Mouse (Mus musculus): ENCODE measurements around the gene 1810013L24Rik. TPM values are rescaled to one million over a fixed set of nuclear protein-coding genes. Genes with fewer than 3 reads are reported as not detected.
A peak's percentile ranks its signal among the peaks of the same experiment; 100 is the strongest.

1810013L24Rik gene
- polyA plus RNA-seq, 1 experiment from 2014 or later: 23.1 TPM

GRCm38 (mm10) chr16:8794952-8795351 lies 34.9 kb upstream of the 1810013L24Rik start:
- ATAC-seq (replicated peaks; ENCODE audit: low FRiP score) (no peak), DNase-seq (ENCODE audit: low spot score) (no peak)
- Histone ChIP-seq H3K36me3 (ENCODE audit: control insufficient read depth, insufficient read depth, low read length) (no peaks in the 10 kb centered on the region), H3K4me2 (ENCODE audit: low read depth, low read length, severe bottlenecking) (no peak overlapping the region), H3K27me3 (ENCODE audit: control insufficient read depth, insufficient read depth, low read length) (no peaks in the 10 kb centered on the region), H3K4me3 (ENCODE audit: low read depth, low read length) (no peak overlapping the region), H3K9ac (ENCODE audit: low read length) (no peak overlapping the region), H3K27ac (ENCODE audit: low read depth, low read length) (no peak overlapping the region), H3K9me3 (ENCODE audit: control insufficient read depth, low read length) (peaks cover under 1% of the 10 kb centered on the region; the same call in 1 of the 2 replicates), H3K4me1 (replicated peaks; ENCODE audit: control insufficient read depth, insufficient read depth, low read length) (no peaks in the 10 kb centered on the region)
- 11% methylated on average over 3 of the region's 3 CpGs for WGBS

GRCm38 (mm10) chr16:8795906-8796305 lies 34.0 kb upstream of the 1810013L24Rik start:
- no peak for DNase-seq (ENCODE audit: low spot score)
- no peak for ATAC-seq (replicated peaks; ENCODE audit: low FRiP score)
- Histone ChIP-seq H3K9ac (ENCODE audit: low read length) (no peak overlapping the region), H3K36me3 (ENCODE audit: control insufficient read depth, insufficient read depth, low read length) (no peaks in the 10 kb centered on the region), H3K9me3 (ENCODE audit: control insufficient read depth, low read length) (peaks cover 4% of the 10 kb centered on the region; the same call in 1 of the 2 replicates), H3K27me3 (ENCODE audit: control insufficient read depth, insufficient read depth, low read length) (no peaks in the 10 kb centered on the region), H3K4me3 (ENCODE audit: low read depth, low read length) (no peak overlapping the region), H3K27ac (ENCODE audit: low read depth, low read length) (no peak overlapping the region), H3K4me1 (replicated peaks; ENCODE audit: control insufficient read depth, insufficient read depth, low read length) (no peaks in the 10 kb centered on the region), H3K4me2 (ENCODE audit: low read depth, low read length, severe bottlenecking) (no peak overlapping the region)
- 80% methylated on average over 2 of the region's 2 CpGs for WGBS

- Histone ChIP-seq H3K36me3 (ENCODE audit: control insufficient read depth, insufficient read depth, low read length) (no peaks in the 10 kb centered on the region), H3K27me3 (ENCODE audit: control insufficient read depth, insufficient read depth, low read length) (no peaks in the 10 kb centered on the region), H3K9ac (ENCODE audit: low read length) (no peak overlapping the region), H3K4me3 (ENCODE audit: low read depth, low read length) (no peak overlapping the region), H3K27ac (ENCODE audit: low read depth, low read length) (no peak overlapping the region), H3K9me3 (ENCODE audit: control insufficient read depth, low read length) (no peaks in the 10 kb centered on the region), H3K4me2 (ENCODE audit: low read depth, low read length, severe bottlenecking) (no peak overlapping the region), H3K4me1 (replicated peaks; ENCODE audit: control insufficient read depth, insufficient read depth, low read length) (no peaks in the 10 kb centered on the region)
- DNase-seq (ENCODE audit: low spot score) (peak; percentile 78), ATAC-seq (replicated peaks; ENCODE audit: low FRiP score) (no peak)
- WGBS: 19% methylated on average over 4 of the region's 4 CpGs
Observed at GRCm38 (mm10) chr16:8806703-8807102, 23.2 kb upstream of the 1810013L24Rik start.

GRCm38 (mm10) chr16:8810399-8811127 lies 19.3 kb upstream of the 1810013L24Rik start:
- DNase-seq (ENCODE audit: low spot score) (peak; percentile 54), ATAC-seq (replicated peaks; ENCODE audit: low FRiP score) (no peak)
- H3K4me3 ChIP-seq (ENCODE audit: low read depth, low read length): no peak overlapping the region
- WGBS: 91% methylated on average over 14 of the region's 14 CpGs
- H3K9ac ChIP-seq (ENCODE audit: low read length): no peak overlapping the region
- H3K27me3 ChIP-seq (ENCODE audit: control insufficient read depth, insufficient read depth, low read length): no peaks in the 10 kb centered on the region
- no peaks in the 10 kb centered on the region for H3K4me1 ChIP-seq (replicated peaks; ENCODE audit: control insufficient read depth, insufficient read depth, low read length)
- H3K27ac ChIP-seq (ENCODE audit: low read depth, low read length): no peak overlapping the region
- no peaks in the 10 kb centered on the region for H3K9me3 ChIP-seq (ENCODE audit: control insufficient read depth, low read length)
- H3K36me3 ChIP-seq (ENCODE audit: control insufficient read depth, insufficient read depth, low read length): no peaks in the 10 kb centered on the region
- H3K4me2 ChIP-seq (ENCODE audit: low read depth, low read length, severe bottlenecking): no peak overlapping the region

- Histone ChIP-seq H3K9ac (ENCODE audit: low read length) (no peak overlapping the region), H3K4me3 (ENCODE audit: low read depth, low read length) (no peak overlapping the region), H3K4me2 (ENCODE audit: low read depth, low read length, severe bottlenecking) (no peak overlapping the region), H3K9me3 (ENCODE audit: control insufficient read depth, low read length) (no peaks in the 10 kb centered on the region), H3K27me3 (ENCODE audit: control insufficient read depth, insufficient read depth, low read length) (no peaks in the 10 kb centered on the region), H3K27ac (ENCODE audit: low read depth, low read length) (no peak overlapping the region), H3K36me3 (ENCODE audit: control insufficient read depth, insufficient read depth, low read length) (no peaks in the 10 kb centered on the region), H3K4me1 (replicated peaks; ENCODE audit: control insufficient read depth, insufficient read depth, low read length) (no peaks in the 10 kb centered on the region)
- no peak for DNase-seq (ENCODE audit: low spot score)
- 83% methylated on average over 4 of the region's 4 CpGs for WGBS
- ATAC-seq (replicated peaks; ENCODE audit: low FRiP score): no peak
Observed at GRCm38 (mm10) chr16:8817872-8818271, 12.0 kb upstream of the 1810013L24Rik start.

GRCm38 (mm10) chr16:8821429-8821828 lies 8.5 kb upstream of the 1810013L24Rik start:
- H3K4me1 ChIP-seq (replicated peaks; ENCODE audit: control insufficient read depth, insufficient read depth, low read length): no peaks in the 10 kb centered on the region
- ATAC-seq (replicated peaks; ENCODE audit: low FRiP score) (no peak), DNase-seq (ENCODE audit: low spot score) (no peak)
- no peaks in the 10 kb centered on the region for H3K36me3 ChIP-seq (ENCODE audit: control insufficient read depth, insufficient read depth, low read length)
- no peaks in the 10 kb centered on the region for H3K9me3 ChIP-seq (ENCODE audit: control insufficient read depth, low read length)
- WGBS: 88% methylated on average over 1 of the region's 1 CpGs
- no peaks in the 10 kb centered on the region for H3K27me3 ChIP-seq (ENCODE audit: control insufficient read depth, insufficient read depth, low read length)
- no peak overlapping the region for H3K4me2 ChIP-seq (ENCODE audit: low read depth, low read length, severe bottlenecking)
- H3K27ac ChIP-seq (ENCODE audit: low read depth, low read length): no peak overlapping the region
- no peak overlapping the region for H3K9ac ChIP-seq (ENCODE audit: low read length)
- no peak overlapping the region for H3K4me3 ChIP-seq (ENCODE audit: low read depth, low read length)

GRCm38 (mm10) chr16:8822586-8822985 lies 7.3 kb upstream of the 1810013L24Rik start:
- no peaks in the 10 kb centered on the region for H3K4me1 ChIP-seq (replicated peaks; ENCODE audit: control insufficient read depth, insufficient read depth, low read length)
- DNase-seq (ENCODE audit: low spot score): no peak
- ATAC-seq (replicated peaks; ENCODE audit: low FRiP score): no peak
- no peaks in the 10 kb centered on the region for H3K27me3 ChIP-seq (ENCODE audit: control insufficient read depth, insufficient read depth, low read length)
- H3K4me3 ChIP-seq (ENCODE audit: low read depth, low read length): no peak overlapping the region
- WGBS: 82% methylated on average over 4 of the region's 4 CpGs
- H3K27ac ChIP-seq (ENCODE audit: low read depth, low read length): no peak overlapping the region
- H3K36me3 ChIP-seq (ENCODE audit: control insufficient read depth, insufficient read depth, low read length): no peaks in the 10 kb centered on the region
- H3K9me3 ChIP-seq (ENCODE audit: control insufficient read depth, low read length): no peaks in the 10 kb centered on the region
- H3K9ac ChIP-seq (ENCODE audit: low read length): no peak overlapping the region
- no peak overlapping the region for H3K4me2 ChIP-seq (ENCODE audit: low read depth, low read length, severe bottlenecking)

- 70% methylated on average over 2 of the region's 2 CpGs for WGBS
- H3K9me3 ChIP-seq (ENCODE audit: control insufficient read depth, low read length): no peaks in the 10 kb centered on the region
- no peak overlapping the region for H3K4me3 ChIP-seq (ENCODE audit: low read depth, low read length)
- no peaks in the 10 kb centered on the region for H3K27me3 ChIP-seq (ENCODE audit: control insufficient read depth, insufficient read depth, low read length)
- no peaks in the 10 kb centered on the region for H3K36me3 ChIP-seq (ENCODE audit: control insufficient read depth, insufficient read depth, low read length)
- ATAC-seq (replicated peaks; ENCODE audit: low FRiP score): no peak
- H3K4me2 ChIP-seq (ENCODE audit: low read depth, low read length, severe bottlenecking): no peak overlapping the region
- no peaks in the 10 kb centered on the region for H3K4me1 ChIP-seq (replicated peaks; ENCODE audit: control insufficient read depth, insufficient read depth, low read length)
- DNase-seq (ENCODE audit: low spot score): no peak
- no peak overlapping the region for H3K9ac ChIP-seq (ENCODE audit: low read length)
- H3K27ac ChIP-seq (ENCODE audit: low read depth, low read length): no peak overlapping the region
Observed at GRCm38 (mm10) chr16:8823661-8824060, 6.2 kb upstream of the 1810013L24Rik start.

GRCm38 (mm10) chr16:8827366-8827765 lies 2.5 kb upstream of the 1810013L24Rik start:
- no peaks in the 10 kb centered on the region for H3K9me3 ChIP-seq (ENCODE audit: control insufficient read depth, low read length)
- peaks cover 2% of the 10 kb centered on the region; the same call in 1 of the 2 replicates for H3K4me1 ChIP-seq (replicated peaks; ENCODE audit: control insufficient read depth, insufficient read depth, low read length)
- H3K4me3 ChIP-seq (ENCODE audit: low read depth, low read length): no peak overlapping the region
- no peaks in the 10 kb centered on the region for H3K27me3 ChIP-seq (ENCODE audit: control insufficient read depth, insufficient read depth, low read length)
- ATAC-seq (replicated peaks; ENCODE audit: low FRiP score) (no peak), DNase-seq (ENCODE audit: low spot score) (no peak)
- H3K9ac ChIP-seq (ENCODE audit: low read length): no peak overlapping the region
- no peaks in the 10 kb centered on the region for H3K36me3 ChIP-seq (ENCODE audit: control insufficient read depth, insufficient read depth, low read length)
- no peak overlapping the region for H3K4me2 ChIP-seq (ENCODE audit: low read depth, low read length, severe bottlenecking)
- H3K27ac ChIP-seq (ENCODE audit: low read depth, low read length): no peak overlapping the region
- 87% methylated on average over 7 of the region's 7 CpGs for WGBS
